Mouse (Mus musculus): ENCODE results near the gene Chkb.
A peak's percentile ranks its signal among the peaks of the same experiment; 100 is the strongest.

Gene Chkb

GRCm38 (mm10) chr15:89429352-89430221 lies at the start of gene Chkb, which contains the start of the genes C730034F03Rik and Gm44502:
Gene Chkb, minus strand, starts transcription at chr15:89429908.
Gene C730034F03Rik, plus strand, starts transcription at chr15:89429589.
Gene Gm44502, minus strand, starts transcription at chr15:89429696.
- peak; percentile 89 to 95 for DNase-seq

- no peak for DNase-seq
Measured at GRCm38 (mm10) chr15:89478622-89479021, 48.9 kb upstream of the Chkb start.

- no peak for DNase-seq
Measured at GRCm38 (mm10) chr15:89477806-89478205, 48.1 kb upstream of the Chkb start.

DNA sequence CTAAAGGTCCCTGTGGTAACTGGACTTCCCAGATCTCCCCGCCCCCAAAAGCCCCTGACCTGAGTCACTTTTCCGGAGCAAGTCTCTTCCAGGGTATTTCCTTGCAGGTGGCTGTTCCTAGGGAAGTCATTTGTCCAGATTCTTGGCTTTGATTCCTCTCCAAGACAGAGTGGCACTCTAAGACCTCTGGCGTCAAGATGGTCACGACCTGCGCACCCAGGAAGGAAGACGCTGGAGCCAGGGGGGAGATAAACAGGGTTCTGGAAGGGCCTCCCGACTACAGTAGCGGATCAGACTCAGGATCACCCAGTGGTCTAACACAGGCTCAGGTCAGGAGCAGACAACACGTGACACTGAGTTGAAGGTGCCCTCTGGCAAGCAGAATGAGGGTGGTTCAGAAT lies 47.4 kb upstream of the Chkb start, which contains the start of gene Arsa:
Gene Arsa (minus strand): TSS at position 335 of the 401 bp plus-strand sequence.
- DNase-seq: no peak

DNA sequence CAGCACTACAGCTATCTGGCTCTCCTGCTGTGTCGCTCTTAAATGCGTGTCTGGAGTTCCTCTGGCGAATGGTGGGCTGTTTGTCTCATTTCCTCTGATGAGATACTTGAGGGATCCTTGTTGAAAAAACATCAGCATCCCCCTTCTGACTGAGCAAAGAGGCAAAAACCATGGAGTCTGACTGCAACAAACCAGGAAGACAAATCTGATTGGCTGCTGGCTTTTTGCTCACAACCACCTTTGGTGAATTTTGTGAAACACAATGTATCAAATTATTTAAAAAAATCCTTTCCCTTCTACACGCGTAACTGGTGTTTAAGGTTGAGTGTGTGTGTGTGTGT lies 46.7 kb upstream of the Chkb start:
- no peak for DNase-seq

DNA sequence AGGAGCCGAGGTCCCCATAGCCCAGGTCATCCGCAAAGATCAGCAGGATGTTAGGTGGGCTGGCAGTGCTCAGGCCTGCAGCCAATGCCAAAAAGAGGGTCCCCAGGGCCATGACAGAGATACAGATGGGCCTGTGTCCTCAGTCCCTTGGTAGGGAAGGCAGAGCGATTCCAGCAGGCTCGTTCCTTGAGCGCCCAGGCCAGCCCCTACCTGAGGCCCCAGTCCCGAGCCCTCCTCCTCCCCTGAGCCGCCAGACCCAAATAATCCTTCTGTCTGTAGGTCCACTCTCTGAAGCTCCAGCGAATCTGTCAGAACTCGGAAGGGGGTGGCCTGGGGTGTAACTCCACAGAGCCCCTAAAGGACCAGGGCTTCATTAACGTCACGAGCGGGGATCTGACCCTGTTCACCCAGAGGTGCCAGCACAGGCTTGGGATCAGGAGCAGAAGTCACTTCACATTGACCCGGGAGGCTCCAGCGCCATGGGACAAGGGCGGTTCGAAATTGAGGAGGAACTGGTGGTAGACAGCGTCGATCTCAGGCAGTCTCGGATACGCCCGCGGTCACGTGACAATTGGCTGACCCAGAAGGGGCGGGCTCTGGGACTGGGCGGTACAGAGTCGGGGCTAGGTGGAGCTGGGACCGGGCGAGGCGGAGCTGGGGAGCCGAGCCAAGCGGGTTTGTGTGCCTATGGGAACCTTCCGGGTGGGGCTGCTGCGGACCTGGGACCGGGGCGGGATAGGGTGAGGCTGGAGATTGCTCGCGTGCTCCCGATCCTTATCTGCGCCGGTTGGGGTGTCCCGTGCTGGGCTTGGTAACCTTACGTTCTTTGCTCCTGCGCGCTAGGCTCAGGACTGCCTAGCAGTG lies 46.1 kb upstream of the Chkb start:
- DNase-seq: peak; percentile 90 to 93

- DNase-seq: no peak
Measured at GRCm38 (mm10) chr15:89475293-89475600, 45.5 kb upstream of the Chkb start.

GRCm38 (mm10) chr15:89474596-89475292 lies 45.0 kb upstream of the Chkb start:
- DNase-seq: peak in 1 of 2 experiments; percentile 27

DNA sequence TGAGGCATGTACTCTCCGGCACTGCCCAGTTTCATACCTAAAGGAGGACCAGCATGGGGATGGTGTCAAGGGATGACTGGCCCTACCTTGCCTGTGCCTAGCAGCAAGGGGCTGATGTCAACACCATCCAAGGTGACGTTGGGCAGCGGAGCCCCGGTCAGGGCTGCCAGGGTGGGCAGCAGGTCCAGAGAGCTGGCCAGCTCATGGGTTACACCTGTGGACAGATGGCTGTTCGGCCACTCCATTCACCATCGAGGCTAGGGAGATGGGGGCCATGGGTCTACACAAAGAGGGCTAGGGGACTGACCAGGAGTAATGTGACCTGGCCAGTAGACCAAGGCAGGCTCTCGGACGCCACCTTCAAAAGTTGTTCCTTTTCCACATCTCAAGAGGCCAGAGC lies 44.2 kb upstream of the Chkb start:
- no peak for DNase-seq

GRCm38 (mm10) chr15:89473370-89473769 lies 43.7 kb upstream of the Chkb start:
- peak in 1 of 2 experiments; percentile 13 for DNase-seq

- DNase-seq: no peak
Measured at GRCm38 (mm10) chr15:89471476-89471875, 41.8 kb upstream of the Chkb start.

- DNase-seq: no peak
Measured at GRCm38 (mm10) chr15:89468577-89468976, 38.9 kb upstream of the Chkb start.

DNA sequence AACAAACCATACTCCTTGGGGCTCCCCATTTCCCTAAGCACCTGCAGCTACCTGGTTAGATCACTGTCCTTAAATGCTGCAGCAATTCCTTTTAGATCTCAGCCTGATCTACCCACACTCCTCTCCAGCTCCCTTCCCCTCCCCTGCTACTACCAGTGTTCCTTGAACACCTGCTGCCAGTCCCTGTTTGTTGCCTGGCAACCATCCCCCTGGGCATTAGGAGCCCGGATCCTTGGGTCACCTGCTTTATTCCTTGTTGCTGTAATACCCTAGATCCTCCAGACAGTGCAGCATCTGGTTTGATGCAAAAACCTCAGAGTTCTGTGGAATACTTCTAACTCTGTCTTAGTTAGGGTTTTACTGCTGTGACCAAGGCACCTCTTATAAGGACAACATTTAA lies 35.3 kb upstream of the Chkb start:
- DNase-seq: no peak

GRCm38 (mm10) chr15:89463334-89464235 lies 33.9 kb upstream of the Chkb start:
- peak in 1 of 2 experiments; percentile 23 for DNase-seq

GRCm38 (mm10) chr15:89462176-89462575 lies 32.5 kb upstream of the Chkb start:
- no peak for DNase-seq

DNA sequence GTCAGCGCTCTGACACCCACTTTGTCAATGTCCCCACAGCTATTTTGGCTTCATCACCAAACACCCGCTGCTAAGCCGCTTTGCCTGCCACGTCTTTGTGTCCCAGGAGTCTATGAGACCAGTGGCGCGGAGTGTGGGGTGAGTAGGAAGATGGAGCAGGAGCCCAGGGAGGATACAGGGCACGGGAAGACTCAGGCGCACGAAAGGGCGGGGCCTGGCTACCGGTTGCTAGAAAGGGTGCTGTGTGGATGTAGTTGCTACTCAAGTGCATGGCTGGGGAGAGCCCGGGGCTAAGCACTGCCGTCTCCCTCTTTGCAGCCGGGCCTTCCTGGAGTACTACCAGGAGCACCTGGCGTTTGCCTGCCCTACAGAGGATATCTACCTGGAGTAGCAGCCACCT lies 31.6 kb upstream of the Chkb start:
- no peak for DNase-seq

DNA sequence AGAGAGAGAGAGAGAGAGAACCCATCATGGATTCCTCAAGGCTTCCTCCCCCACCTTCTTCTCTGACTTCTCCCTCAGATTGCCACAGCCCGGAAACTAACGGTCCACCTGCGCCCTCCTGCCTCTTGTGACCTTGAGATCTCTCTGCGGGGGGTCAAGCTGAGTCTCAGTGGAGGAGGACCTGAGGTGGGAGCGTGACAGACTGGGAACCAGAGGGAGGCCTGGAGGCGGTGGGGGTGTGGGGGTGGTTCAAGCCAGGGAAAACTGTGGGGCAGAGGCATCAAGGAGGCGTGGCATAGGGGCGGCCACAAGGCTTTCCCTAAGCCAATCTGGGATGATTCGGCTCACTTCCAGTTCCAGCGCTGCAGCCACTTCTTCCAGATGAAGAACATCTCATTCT lies 30.6 kb upstream of the Chkb start:
- no peak for DNase-seq

- no peak for DNase-seq
Measured at GRCm38 (mm10) chr15:89459821-89460220, 30.1 kb upstream of the Chkb start.

GRCm38 (mm10) chr15:89458942-89459341 lies 29.2 kb upstream of the Chkb start:
- no peak for DNase-seq

DNA sequence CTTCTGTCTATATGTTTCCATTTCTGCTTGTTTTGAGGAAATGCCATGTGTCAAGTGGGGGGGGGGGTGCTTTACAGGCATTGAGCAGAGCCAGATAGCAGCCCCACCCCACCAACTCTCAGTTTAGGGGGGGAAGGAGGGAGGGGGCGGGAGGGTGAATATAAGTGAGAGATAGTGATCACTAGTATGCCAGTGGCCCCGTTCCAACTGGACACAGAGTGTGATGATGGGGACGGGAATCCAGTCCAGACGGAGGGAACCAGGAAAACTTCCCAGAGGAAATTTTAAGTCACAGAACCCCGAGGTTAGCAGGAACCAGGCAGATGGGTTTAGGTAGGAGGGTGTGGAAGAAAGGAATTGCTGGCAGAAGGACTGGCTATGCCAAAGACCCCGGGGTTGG lies 25.9 kb upstream of the Chkb start:
- no peak for DNase-seq

GRCm38 (mm10) chr15:89454857-89455256 lies 25.1 kb upstream of the Chkb start:
- DNase-seq: no peak

DNA sequence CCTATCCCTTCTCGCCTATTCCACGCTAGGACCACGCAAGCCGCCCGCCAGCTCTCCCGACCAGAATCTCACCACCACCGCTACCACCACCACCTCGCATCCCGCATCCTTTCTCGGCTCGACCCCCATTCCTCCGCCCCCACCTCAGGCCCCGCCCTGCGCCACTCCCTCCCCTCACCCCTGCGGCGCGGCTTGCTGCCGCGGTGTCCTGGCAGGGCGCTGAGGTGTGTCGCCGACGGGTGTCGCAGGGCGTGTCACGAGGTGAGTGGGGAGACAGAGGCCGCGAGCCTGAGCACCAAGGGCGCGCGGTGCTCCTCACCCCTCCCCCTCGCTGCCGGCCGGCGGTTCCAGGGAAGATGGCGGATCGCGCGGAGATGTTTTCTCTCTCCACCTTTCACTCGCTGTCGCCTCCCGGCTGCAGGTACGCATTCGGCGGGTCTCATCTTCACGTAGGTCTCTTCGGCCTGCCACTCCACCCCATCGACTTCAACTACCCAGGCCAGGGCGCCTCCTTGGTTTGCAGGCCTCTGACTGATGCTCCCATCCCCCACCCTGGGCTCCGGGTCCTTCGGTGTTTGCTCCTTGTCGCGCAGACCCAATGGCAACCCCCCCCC lies 24.3 kb upstream of the Chkb start, which contains the start of gene Mapk8ip2:
Gene Mapk8ip2 (plus strand): TSS at position 49 of the 614 bp plus-strand sequence.
- peak in 1 of 2 experiments; percentile 19 for DNase-seq

Data from thymus, postnatal 36 days (tissue).